Mouse (Mus musculus): ENCODE data around the gene Ciart.

- TF ChIP-seq CTCF (IDR thresholded peaks at IDR 0.05; ENCODE audit: low read depth, low read length) (no peak), POLR2A (IDR thresholded peaks at IDR 0.05; ENCODE audit: extremely low read depth, insufficient read depth, low read length) (no peak)
Measured at GRCm38 (mm10) chr3:95893126-95893525, 11.1 kb upstream of the Ciart start.

Measured in liver, adult 2 months (tissue).